Mouse (Mus musculus): ENCODE results near the gene Map3k5. TPM values are rescaled to one million over a fixed set of nuclear protein-coding genes. Genes with fewer than 3 reads are reported as not detected.

The Map3k5 gene
- polyA plus RNA-seq, 1 experiment from 2014 or later, result 1.6 TPM

DNA sequence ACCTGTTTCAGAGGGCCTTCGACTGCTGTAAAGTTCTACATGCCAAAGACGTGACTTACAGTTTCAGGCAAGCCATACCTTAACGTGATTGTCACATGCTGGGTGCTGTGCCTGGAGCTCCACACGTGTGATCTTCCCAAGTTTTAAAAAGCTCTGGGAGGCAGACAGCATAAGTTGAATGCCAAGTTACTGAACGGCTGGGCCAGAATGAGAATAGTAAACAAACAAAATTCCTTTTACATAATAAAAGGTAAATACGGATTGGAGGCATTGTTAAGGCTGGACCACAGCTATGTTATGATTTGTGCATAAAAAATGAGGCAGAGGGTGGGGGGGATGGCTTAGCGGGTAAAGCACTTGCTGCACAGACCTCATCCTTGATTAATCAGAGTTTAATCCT is 11.4 kb downstream of the Map3k5 start:
- Histone ChIP-seq H3K4me2 (ENCODE audit: low read depth, low read length) (no peak overlapping the region), H3K27ac (replicated peaks; ENCODE audit: low read depth, low read length) (no peak overlapping the region), H3K4me1 (ENCODE audit: control insufficient read depth, insufficient read depth, low read length) (no peaks in the 10 kb centered on the region), H3K27me3 (ENCODE audit: control insufficient read depth, insufficient read depth, low read length) (no peaks in the 10 kb centered on the region), H3K9me3 (replicated peaks; ENCODE audit: control insufficient read depth, low read length) (no peaks in the 10 kb centered on the region), H3K4me3 (ENCODE audit: low read depth, low read length) (no peak overlapping the region), H3K36me3 (replicated peaks; ENCODE audit: control insufficient read depth, insufficient read depth, low read depth, low read length) (no peaks in the 10 kb centered on the region), H3K9ac (replicated peaks; ENCODE audit: low read length) (no peak overlapping the region)
- ATAC-seq (replicated peaks; ENCODE audit: insufficient number of reproducible peaks, low FRiP score, low TSS enrichment, low read depth) (no peak), DNase-seq (ENCODE audit: low spot score) (no peak)
- 79% methylated on average over 7 of the region's 7 CpGs for WGBS

DNA sequence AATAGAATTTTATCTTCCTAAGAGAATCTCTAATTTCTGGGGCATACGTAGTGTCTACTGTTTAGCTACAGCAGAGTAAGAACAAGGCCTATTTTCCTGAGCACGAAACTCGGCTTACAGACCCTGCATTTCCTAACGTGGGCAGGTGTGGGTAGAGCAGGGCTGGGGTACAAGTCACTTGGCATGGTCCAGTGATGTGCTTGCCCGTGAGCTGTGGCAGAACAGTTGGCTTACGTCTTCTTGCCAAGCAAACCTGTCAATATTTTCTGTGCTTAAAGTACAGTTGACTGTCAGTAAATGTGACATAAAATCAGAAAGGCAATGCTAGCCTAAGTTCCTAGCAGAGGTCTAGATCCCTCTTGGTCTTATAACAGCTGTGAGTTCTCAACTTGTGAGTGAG is 12.4 kb downstream of the Map3k5 start:
- DNase-seq (ENCODE audit: low spot score), result no peak
- Histone ChIP-seq H3K27me3 (ENCODE audit: control insufficient read depth, insufficient read depth, low read length) (no peaks in the 10 kb centered on the region), H3K27ac (replicated peaks; ENCODE audit: low read depth, low read length) (no peak overlapping the region), H3K9me3 (replicated peaks; ENCODE audit: control insufficient read depth, low read length) (no peaks in the 10 kb centered on the region), H3K4me3 (ENCODE audit: low read depth, low read length) (no peak overlapping the region), H3K4me2 (ENCODE audit: low read depth, low read length) (no peak overlapping the region), H3K36me3 (replicated peaks; ENCODE audit: control insufficient read depth, insufficient read depth, low read depth, low read length) (no peaks in the 10 kb centered on the region), H3K4me1 (ENCODE audit: control insufficient read depth, insufficient read depth, low read length) (no peaks in the 10 kb centered on the region), H3K9ac (replicated peaks; ENCODE audit: low read length) (no peak overlapping the region)
- no peak for ATAC-seq (replicated peaks; ENCODE audit: insufficient number of reproducible peaks, low FRiP score, low TSS enrichment, low read depth)
- 90% methylated on average over 6 of the region's 6 CpGs for WGBS

DNA sequence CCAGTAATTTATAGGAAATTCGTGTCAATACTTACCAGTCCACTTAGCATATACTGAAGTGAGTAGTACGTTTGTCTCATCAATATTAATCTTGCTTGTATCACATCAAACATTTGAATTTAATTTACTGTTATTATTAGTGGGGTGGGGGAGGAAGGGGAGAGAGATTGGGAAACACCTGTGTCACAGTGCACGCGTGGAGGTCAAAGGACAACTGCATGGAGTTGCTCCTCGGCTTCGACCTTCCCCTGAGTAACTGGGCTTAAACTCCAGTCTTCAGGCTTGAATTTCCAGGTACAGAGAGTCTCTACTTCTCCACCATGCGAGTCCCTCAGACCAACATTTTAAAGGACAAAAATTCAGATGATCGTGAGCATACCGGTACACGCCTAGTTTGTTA is 13.2 kb downstream of the Map3k5 start:
- DNase-seq (ENCODE audit: low spot score), result no peak
- WGBS, result 84% methylated on average over 10 of the region's 10 CpGs

DNA sequence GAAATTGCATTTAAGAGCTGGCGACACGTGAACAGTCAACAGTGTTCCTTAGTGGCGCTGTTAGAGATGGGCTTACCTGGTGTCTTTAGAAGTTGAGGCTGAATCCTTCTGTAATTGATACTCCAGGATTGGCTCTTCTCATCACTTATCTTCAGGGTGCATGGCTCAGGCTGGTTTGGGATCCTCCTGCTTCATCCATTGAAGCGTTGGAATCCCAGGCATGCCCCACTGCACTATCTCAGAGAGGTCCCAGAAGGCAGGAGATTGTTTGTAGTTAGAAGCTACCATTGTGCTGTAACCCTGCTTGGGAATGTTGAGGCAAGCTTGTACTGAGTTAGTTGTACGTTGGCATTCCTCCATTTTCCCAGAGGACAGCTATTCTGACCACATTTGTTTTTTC is 13.6 kb downstream of the Map3k5 start:
- H3K27me3 ChIP-seq (ENCODE audit: control insufficient read depth, insufficient read depth, low read length), result no peaks in the 10 kb centered on the region
- 90% methylated on average over 5 of the region's 5 CpGs for WGBS
- no peaks in the 10 kb centered on the region for H3K36me3 ChIP-seq (replicated peaks; ENCODE audit: control insufficient read depth, insufficient read depth, low read depth, low read length)
- no peaks in the 10 kb centered on the region for H3K4me1 ChIP-seq (ENCODE audit: control insufficient read depth, insufficient read depth, low read length)
- no peak overlapping the region for H3K4me3 ChIP-seq (ENCODE audit: low read depth, low read length)
- no peak overlapping the region for H3K27ac ChIP-seq (replicated peaks; ENCODE audit: low read depth, low read length)
- no peaks in the 10 kb centered on the region for H3K9me3 ChIP-seq (replicated peaks; ENCODE audit: control insufficient read depth, low read length)
- no peak overlapping the region for H3K9ac ChIP-seq (replicated peaks; ENCODE audit: low read length)
- no peak overlapping the region for H3K4me2 ChIP-seq (ENCODE audit: low read depth, low read length)
- no peak for ATAC-seq (replicated peaks; ENCODE audit: insufficient number of reproducible peaks, low FRiP score, low TSS enrichment, low read depth)
- DNase-seq (ENCODE audit: low spot score), result no peak

More for the DNA sequence above, 13.2 kb downstream of the Map3k5 start:
- H3K36me3 ChIP-seq (replicated peaks; ENCODE audit: control insufficient read depth, insufficient read depth, low read depth, low read length), result no peaks in the 10 kb centered on the region
- H3K4me2 ChIP-seq (ENCODE audit: low read depth, low read length), result no peak overlapping the region
- no peak overlapping the region for H3K27ac ChIP-seq (replicated peaks; ENCODE audit: low read depth, low read length)
- no peak overlapping the region for H3K4me3 ChIP-seq (ENCODE audit: low read depth, low read length)
- no peaks in the 10 kb centered on the region for H3K9me3 ChIP-seq (replicated peaks; ENCODE audit: control insufficient read depth, low read length)
- no peaks in the 10 kb centered on the region for H3K27me3 ChIP-seq (ENCODE audit: control insufficient read depth, insufficient read depth, low read length)
- no peaks in the 10 kb centered on the region for H3K4me1 ChIP-seq (ENCODE audit: control insufficient read depth, insufficient read depth, low read length)
- H3K9ac ChIP-seq (replicated peaks; ENCODE audit: low read length), result no peak overlapping the region
- ATAC-seq (replicated peaks; ENCODE audit: insufficient number of reproducible peaks, low FRiP score, low TSS enrichment, low read depth), result no peak

DNA sequence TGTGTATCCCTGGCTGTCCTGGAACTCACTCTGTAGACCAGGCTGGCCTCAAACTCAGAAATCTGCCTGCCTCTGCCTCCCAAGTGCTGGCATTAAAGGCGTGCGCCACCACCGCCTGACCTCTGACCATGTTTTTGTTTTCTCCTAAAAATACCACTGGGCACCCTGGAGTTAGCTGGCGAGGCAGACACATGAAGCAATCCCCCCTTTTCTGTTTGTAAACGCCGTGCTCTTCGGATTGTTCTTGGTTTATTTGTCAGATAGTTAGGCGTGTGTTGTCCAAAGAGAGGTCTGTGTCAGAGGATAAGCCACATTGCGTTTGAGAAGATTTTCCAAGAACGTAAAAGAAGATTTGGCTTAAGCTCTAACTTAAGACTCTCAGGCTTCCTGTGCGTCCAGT is 14.1 kb downstream of the Map3k5 start:
- Histone ChIP-seq H3K27me3 (ENCODE audit: control insufficient read depth, insufficient read depth, low read length) (no peaks in the 10 kb centered on the region), H3K27ac (replicated peaks; ENCODE audit: low read depth, low read length) (no peak overlapping the region), H3K36me3 (replicated peaks; ENCODE audit: control insufficient read depth, insufficient read depth, low read depth, low read length) (no peaks in the 10 kb centered on the region), H3K4me1 (ENCODE audit: control insufficient read depth, insufficient read depth, low read length) (no peaks in the 10 kb centered on the region), H3K9me3 (replicated peaks; ENCODE audit: control insufficient read depth, low read length) (no peaks in the 10 kb centered on the region), H3K9ac (replicated peaks; ENCODE audit: low read length) (no peak overlapping the region), H3K4me3 (ENCODE audit: low read depth, low read length) (no peak overlapping the region), H3K4me2 (ENCODE audit: low read depth, low read length) (no peak overlapping the region)
- DNase-seq (ENCODE audit: low spot score) (no peak), ATAC-seq (replicated peaks; ENCODE audit: insufficient number of reproducible peaks, low FRiP score, low TSS enrichment, low read depth) (no peak)
- WGBS, result 92% methylated on average over 11 of the region's 11 CpGs

DNA sequence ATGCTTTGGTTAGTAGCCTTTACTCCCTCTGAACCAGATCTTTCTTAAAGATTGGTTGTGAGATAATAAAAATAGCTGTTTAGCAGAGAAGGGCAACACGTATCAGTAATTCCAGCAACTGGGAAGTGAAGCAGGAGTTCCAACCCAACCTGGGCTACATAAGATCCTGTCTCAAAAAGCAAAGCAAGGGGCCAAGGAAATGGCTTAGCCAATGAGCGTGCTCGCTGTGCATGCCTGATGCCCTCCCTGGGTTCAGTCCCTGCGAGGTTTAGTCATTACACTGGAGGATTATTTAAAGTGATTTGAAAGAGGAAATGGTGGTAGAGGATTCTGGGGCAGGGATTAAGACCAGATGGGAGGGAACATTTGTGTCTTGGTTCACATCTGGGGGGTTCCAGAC is 14.8 kb downstream of the Map3k5 start:
- 75% methylated on average over 4 of the region's 4 CpGs for WGBS

DNA sequence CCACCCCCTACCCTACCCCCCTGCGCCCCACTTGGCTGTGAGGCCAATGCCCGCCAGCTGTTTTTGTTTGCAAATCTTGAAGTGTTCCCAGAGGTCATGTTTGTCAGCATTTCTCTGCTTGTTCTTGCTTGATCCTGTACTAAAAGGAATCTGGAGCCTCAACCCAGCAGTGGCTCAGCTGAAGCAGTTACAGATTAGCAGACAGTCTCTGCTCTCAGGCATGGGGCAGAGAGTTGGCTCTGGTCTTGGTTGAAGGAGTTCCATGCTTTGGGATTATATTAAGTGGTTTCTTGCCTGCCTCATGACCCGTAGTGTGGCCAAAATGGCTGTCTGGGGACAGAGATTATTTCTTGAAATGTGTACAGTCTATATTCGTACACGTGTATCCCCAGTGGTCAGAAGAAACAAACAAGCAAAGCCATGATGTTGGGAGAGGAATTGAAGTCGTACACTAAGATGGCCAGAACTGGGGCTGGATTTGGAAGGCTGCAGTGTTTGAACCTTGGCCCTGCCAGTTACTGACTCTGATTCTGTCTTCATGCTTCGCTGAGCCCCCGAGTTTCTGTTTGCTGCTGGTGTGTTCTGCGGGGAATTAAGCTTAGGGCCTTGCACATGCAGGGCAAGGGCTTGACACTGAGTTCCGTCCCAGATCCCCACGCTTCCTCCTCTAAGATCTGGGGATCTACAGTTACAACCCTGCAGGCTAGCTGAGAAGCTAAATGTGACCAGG is 18.9 kb downstream of the Map3k5 start:
- Histone ChIP-seq H3K27me3 (ENCODE audit: control insufficient read depth, insufficient read depth, low read length) (no peaks in the 10 kb centered on the region), H3K4me1 (ENCODE audit: control insufficient read depth, insufficient read depth, low read length) (no peaks in the 10 kb centered on the region), H3K27ac (replicated peaks; ENCODE audit: low read depth, low read length) (no peak overlapping the region), H3K4me2 (ENCODE audit: low read depth, low read length) (no peak overlapping the region), H3K36me3 (replicated peaks; ENCODE audit: control insufficient read depth, insufficient read depth, low read depth, low read length) (no peaks in the 10 kb centered on the region), H3K9ac (replicated peaks; ENCODE audit: low read length) (no peak overlapping the region), H3K9me3 (replicated peaks; ENCODE audit: control insufficient read depth, low read length) (no peaks in the 10 kb centered on the region), H3K4me3 (ENCODE audit: low read depth, low read length) (no peak overlapping the region)
- DNase-seq (ENCODE audit: low spot score), result no peak
- WGBS, result 82% methylated on average over 11 of the region's 11 CpGs
- ATAC-seq (replicated peaks; ENCODE audit: insufficient number of reproducible peaks, low FRiP score, low TSS enrichment, low read depth), result no peak

More for the DNA sequence above, 14.8 kb downstream of the Map3k5 start:
- Histone ChIP-seq H3K9ac (replicated peaks; ENCODE audit: low read length) (no peak overlapping the region), H3K9me3 (replicated peaks; ENCODE audit: control insufficient read depth, low read length) (no peaks in the 10 kb centered on the region), H3K36me3 (replicated peaks; ENCODE audit: control insufficient read depth, insufficient read depth, low read depth, low read length) (no peaks in the 10 kb centered on the region), H3K27ac (replicated peaks; ENCODE audit: low read depth, low read length) (no peak overlapping the region), H3K4me2 (ENCODE audit: low read depth, low read length) (no peak overlapping the region), H3K27me3 (ENCODE audit: control insufficient read depth, insufficient read depth, low read length) (no peaks in the 10 kb centered on the region), H3K4me1 (ENCODE audit: control insufficient read depth, insufficient read depth, low read length) (no peaks in the 10 kb centered on the region), H3K4me3 (ENCODE audit: low read depth, low read length) (no peak overlapping the region)
- DNase-seq (ENCODE audit: low spot score), result no peak
- no peak for ATAC-seq (replicated peaks; ENCODE audit: insufficient number of reproducible peaks, low FRiP score, low TSS enrichment, low read depth)

DNA sequence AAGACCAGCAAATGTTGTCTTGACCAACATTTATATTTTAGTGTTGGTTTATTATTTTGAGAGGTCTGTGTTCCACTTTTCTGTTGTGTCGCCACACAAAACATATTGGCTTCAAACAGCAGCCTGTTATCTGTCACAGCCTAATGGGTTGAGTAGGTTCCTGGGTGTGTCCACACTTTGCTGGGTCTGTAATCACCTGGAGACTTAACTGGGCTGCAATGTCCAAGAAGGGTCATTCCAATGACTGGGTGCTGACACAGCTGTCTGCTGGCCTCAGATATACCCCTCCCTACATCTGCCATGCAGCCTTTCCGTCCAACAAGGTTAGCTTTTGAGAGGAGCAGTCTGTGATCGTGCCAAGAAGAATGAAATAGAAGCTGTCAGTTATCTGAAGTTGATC is 20.3 kb downstream of the Map3k5 start:
- Histone ChIP-seq H3K4me3 (ENCODE audit: low read depth, low read length) (no peak overlapping the region), H3K27ac (replicated peaks; ENCODE audit: low read depth, low read length) (no peak overlapping the region), H3K27me3 (ENCODE audit: control insufficient read depth, insufficient read depth, low read length) (no peaks in the 10 kb centered on the region), H3K9ac (replicated peaks; ENCODE audit: low read length) (no peak overlapping the region), H3K36me3 (replicated peaks; ENCODE audit: control insufficient read depth, insufficient read depth, low read depth, low read length) (no peaks in the 10 kb centered on the region), H3K4me2 (ENCODE audit: low read depth, low read length) (no peak overlapping the region), H3K4me1 (ENCODE audit: control insufficient read depth, insufficient read depth, low read length) (no peaks in the 10 kb centered on the region), H3K9me3 (replicated peaks; ENCODE audit: control insufficient read depth, low read length) (no peaks in the 10 kb centered on the region)
- DNase-seq (ENCODE audit: low spot score) (no peak), ATAC-seq (replicated peaks; ENCODE audit: insufficient number of reproducible peaks, low FRiP score, low TSS enrichment, low read depth) (no peak)
- WGBS, result 74% methylated on average over 3 of the region's 3 CpGs

Data from embryonic facial prominence, embryonic 11.5 days (tissue).